Mouse (Mus musculus) lung, embryonic 15.5 days (tissue): ENCODE measurements around the gene Fndc10. TPM values are rescaled to one million over a fixed set of nuclear protein-coding genes. Genes with fewer than 3 reads are reported as not detected.
"Not testable (repeated sequence)": the region's sequence is repeated elsewhere in the genome, so short reads cannot be mapped to it uniquely, and the experiment has no call there.

Source experiments
- ATAC-seq: fragments of 200-750 bp; cut with Nextera tagmentation; 2 replicates; pipeline ENCODE4 v1.8.0; 2017; ENCODE audit warnings: moderate number of reproducible peaks, borderline replicate concordance; ENCODE audit not compliant: low FRiP score, low TSS enrichment; ENCODE audit errors: extremely low read depth
- H3K27ac ChIP-seq: fragments of 300-500 bp; sonication (generic); 2 replicates; pipeline ENCODE4 v1.5.1; 2015; ENCODE audit warnings: moderate library complexity, mild to moderate bottlenecking, inconsistent platforms
- H3K27me3 ChIP-seq: fragments of 300-500 bp; sonication (generic); 2 replicates; pipeline ENCODE4 v1.6.1; 2015; ENCODE audit warnings: inconsistent platforms
- H3K36me3 ChIP-seq: fragments of 300-500 bp; sonication (generic); 2 replicates; pipeline ENCODE4 v1.6.1; 2015; ENCODE audit warnings: inconsistent platforms
- H3K4me1 ChIP-seq: fragments of 300-500 bp; sonication (generic); 2 replicates; pipeline ENCODE4 v1.6.1; 2015; ENCODE audit warnings: inconsistent platforms
- H3K4me2 ChIP-seq: fragments of 300-500 bp; sonication (generic); 2 replicates; pipeline ENCODE4 v1.6.1; 2015; ENCODE audit warnings: inconsistent platforms, mild to moderate bottlenecking, moderate library complexity
- H3K4me3 ChIP-seq: fragments of 300-500 bp; sonication (generic); 2 replicates; pipeline ENCODE4 v1.5.1; 2015; ENCODE audit warnings: mild to moderate bottlenecking, inconsistent platforms
- H3K9ac ChIP-seq: fragments of 300-500 bp; sonication (generic); 2 replicates; pipeline ENCODE4 v1.6.1; 2015; ENCODE audit warnings: inconsistent platforms
- H3K9me3 ChIP-seq: fragments of 300-500 bp; sonication (generic); 2 replicates; pipeline ENCODE4 v1.6.1; 2016; ENCODE audit warnings: inconsistent platforms
- WGBS: fragments of 180-500 bp; shearing (Covaris S2); methylation state at CpG from one replicate; pipeline ENCODE4 v1.1.7; 2015; 5-methylcytosine and 5-hydroxymethylcytosine counted together
- polyA plus RNA-seq: library from polyadenylated mRNA; unstranded; fragments of >200 nt; fragmentation: Nextera tagmentation; extraction: Ambion mirVana; gene quantifications from 2 replicates; pipeline ENCODE4 v1.2.1, GENCODE M21; 2015

Gene Fndc10
- polyA plus RNA-seq, 1 experiment from 2014 or later = 4.3 TPM

DNA sequence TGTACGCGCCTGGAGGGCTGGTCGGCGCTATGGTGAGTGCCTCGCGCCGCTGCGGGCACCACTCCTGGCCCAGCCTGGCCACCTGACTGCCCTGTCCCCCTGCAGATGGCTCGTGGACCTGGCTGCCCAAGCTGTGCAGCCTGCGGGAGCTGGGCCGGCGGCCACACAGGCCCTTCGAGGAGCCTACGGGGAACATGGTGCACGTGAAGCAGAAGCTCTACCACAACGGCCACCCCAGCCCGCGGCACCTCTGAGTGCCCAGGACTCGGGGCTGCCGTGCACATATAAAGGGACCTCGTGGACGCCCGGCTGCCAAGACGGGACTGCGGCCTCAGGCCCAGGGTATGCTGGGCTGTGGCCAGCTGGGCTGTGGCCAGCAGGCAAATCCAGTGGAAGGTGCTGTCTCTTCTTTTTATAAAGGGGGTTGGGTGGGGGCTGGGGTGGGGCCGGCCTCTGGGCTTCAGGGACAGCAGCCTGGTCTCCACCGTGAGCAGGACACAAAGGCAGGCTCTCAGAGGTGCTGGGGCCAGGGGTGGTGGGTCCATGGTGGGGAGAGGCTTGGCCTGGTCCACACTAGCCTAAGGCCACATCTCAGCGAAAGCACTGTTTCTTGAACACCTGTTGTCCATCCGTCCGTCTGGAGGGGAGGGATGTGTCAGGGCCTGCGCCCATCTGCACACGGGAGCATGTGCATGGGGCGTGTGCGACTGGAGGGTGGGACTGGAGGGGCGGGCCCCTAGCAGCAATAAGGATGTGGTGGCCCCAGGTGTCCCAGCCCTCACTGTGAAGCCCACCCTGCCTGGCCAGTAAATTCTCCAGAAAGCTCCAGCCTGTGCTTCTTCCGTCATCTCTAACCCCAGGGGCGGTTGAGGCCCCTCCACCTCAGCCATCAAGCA lies 45.8 kb downstream of the Fndc10 start:
- Histone ChIP-seq H3K27me3 (no peaks in the 10 kb centered on the region), H3K27ac (no peak overlapping the region), H3K9me3 (no peaks in the 10 kb centered on the region), H3K9ac (no peak overlapping the region), H3K4me3 (no peak overlapping the region), H3K4me2 (no peak overlapping the region), H3K36me3 (peaks cover 50% of the 10 kb centered on the region), H3K4me1 (peaks cover 10% of the 10 kb centered on the region)
- no peak for ATAC-seq
- WGBS = 81% methylated on average over 36 of the region's 37 CpGs

DNA sequence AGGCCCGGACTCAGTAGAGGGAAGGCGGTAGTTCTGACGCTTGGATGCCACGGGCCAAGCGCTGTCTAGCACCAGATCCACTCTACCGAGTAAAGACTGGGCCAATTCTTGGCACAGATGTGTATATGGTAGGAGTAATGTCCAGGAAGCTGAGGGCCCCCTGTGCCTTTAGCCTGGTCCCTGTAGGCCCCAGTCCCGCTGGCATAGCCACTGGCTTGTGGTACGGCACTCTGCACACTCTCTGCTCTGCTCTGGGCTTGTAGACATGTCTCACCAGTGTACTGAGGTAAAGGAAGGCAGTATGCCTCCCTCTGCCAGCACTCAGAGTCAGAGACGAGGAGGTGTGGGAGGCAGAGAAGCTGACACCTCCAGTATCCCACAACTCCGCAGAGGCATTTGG lies 46.5 kb downstream of the Fndc10 start:
- H3K36me3 ChIP-seq = peaks cover 57% of the 10 kb centered on the region
- ATAC-seq, H3K9ac ChIP-seq, H3K4me1 ChIP-seq, H3K9me3 ChIP-seq, H3K4me3 ChIP-seq, H3K27me3 ChIP-seq, H3K4me2 ChIP-seq, H3K27ac ChIP-seq: not testable (repeated sequence)
- WGBS = 83% methylated on average over 10 of the region's 10 CpGs

GRCm38 (mm10) chr4:155742684-155743083 lies 48.5 kb downstream of the Fndc10 start:
- ATAC-seq = no peak
- 87% methylated on average over 5 of the region's 5 CpGs for WGBS
- H3K9ac ChIP-seq = no peak overlapping the region
- no peaks in the 10 kb centered on the region for H3K9me3 ChIP-seq
- H3K4me1 ChIP-seq = no peaks in the 10 kb centered on the region
- H3K27ac ChIP-seq = no peak overlapping the region
- H3K4me3 ChIP-seq = no peak overlapping the region
- H3K4me2 ChIP-seq = no peak overlapping the region
- no peaks in the 10 kb centered on the region for H3K27me3 ChIP-seq
- peaks cover 74% of the 10 kb centered on the region for H3K36me3 ChIP-seq

- H3K9ac ChIP-seq = no peak overlapping the region
- H3K4me3 ChIP-seq = no peak overlapping the region
- H3K9me3 ChIP-seq = no peaks in the 10 kb centered on the region
- H3K4me1 ChIP-seq = no peaks in the 10 kb centered on the region
- H3K27me3 ChIP-seq = no peaks in the 10 kb centered on the region
- H3K4me2 ChIP-seq = no peak overlapping the region
- peaks cover 91% of the 10 kb centered on the region for H3K36me3 ChIP-seq
- ATAC-seq = no peak
- no peak overlapping the region for H3K27ac ChIP-seq
- 88% methylated on average over 8 of the region's 8 CpGs for WGBS
Observed at GRCm38 (mm10) chr4:155744474-155744873, 50.3 kb downstream of the Fndc10 start.

- no peak overlapping the region for H3K4me3 ChIP-seq
- no peak overlapping the region for H3K27ac ChIP-seq
- 92% methylated on average over 5 of the region's 5 CpGs for WGBS
- no peaks in the 10 kb centered on the region for H3K9me3 ChIP-seq
- H3K4me2 ChIP-seq = no peak overlapping the region
- H3K9ac ChIP-seq = no peak overlapping the region
- peaks cover 91% of the 10 kb centered on the region for H3K36me3 ChIP-seq
- H3K4me1 ChIP-seq = no peaks in the 10 kb centered on the region
- H3K27me3 ChIP-seq = no peaks in the 10 kb centered on the region
- no peak for ATAC-seq
Observed at GRCm38 (mm10) chr4:155745136-155745535, 51.0 kb downstream of the Fndc10 start.

Other genes starting within 250 kb of the Fndc10 start
- 0.18 and 0.27 TPM in 2 replicates for gene Tmem52, start 225.2 kb upstream of the Fndc10 start, polyA plus RNA-seq
- 527 and 534 TPM in 2 replicates for gene Gnb1, start 203.0 kb upstream of the Fndc10 start, polyA plus RNA-seq
- 76.3 and 77.6 TPM in 2 replicates for gene Nadk, start 132.0 kb upstream of the Fndc10 start, polyA plus RNA-seq
- 6.4 and 6.5 TPM in 2 replicates for gene Slc35e2, start 92.9 kb upstream of the Fndc10 start, polyA plus RNA-seq
- 50.2 and 53.6 TPM in 2 replicates for gene Cdk11b, start 69.5 kb upstream of the Fndc10 start, polyA plus RNA-seq
- gene Gm10563, start 48.9 kb upstream of the Fndc10 start, polyA plus RNA-seq = not detected in 2 replicates
- 41.7 and 47.8 TPM in 2 replicates for gene Mmp23, start 41.0 kb upstream of the Fndc10 start, polyA plus RNA-seq
- 27.6 and 29.1 TPM in 2 replicates for gene Mib2, start 25.1 kb upstream of the Fndc10 start, polyA plus RNA-seq
- 147 and 150 TPM in 2 replicates for gene Ssu72, start 10.5 kb downstream of the Fndc10 start, polyA plus RNA-seq
- gene Tmem240, start 40.5 kb downstream of the Fndc10 start, polyA plus RNA-seq = 0.44 and 0.59 TPM in 2 replicates
- 84.7 and 90.0 TPM in 2 replicates for gene Atad3a, start 66.8 kb downstream of the Fndc10 start, polyA plus RNA-seq
- gene Vwa1, start 80.4 kb downstream of the Fndc10 start, polyA plus RNA-seq = 10.5 and 11.0 TPM in 2 replicates
- gene Tmem88b, start 91.5 kb downstream of the Fndc10 start, polyA plus RNA-seq = 0.16 and 0.26 TPM in 2 replicates
- gene Ankrd65, start 96.1 kb downstream of the Fndc10 start, polyA plus RNA-seq = 0.20 TPM in 1 of 2 replicates, not detected in the other
- 193 and 228 TPM in 2 replicates for gene Mrpl20, start 108.5 kb downstream of the Fndc10 start, polyA plus RNA-seq
- 152 and 169 TPM in 2 replicates for gene Ccnl2, start 118.1 kb downstream of the Fndc10 start, polyA plus RNA-seq
- gene Aurkaip1, start 136.9 kb downstream of the Fndc10 start, polyA plus RNA-seq = 143 and 146 TPM in 2 replicates
- 194 and 223 TPM in 2 replicates for gene Mxra8, start 145.3 kb downstream of the Fndc10 start, polyA plus RNA-seq
- 14.0 and 14.7 TPM in 2 replicates for gene Dvl1, start 153.1 kb downstream of the Fndc10 start, polyA plus RNA-seq
- 0.34 and 0.36 TPM in 2 replicates for gene Tas1r3, start 169.0 kb downstream of the Fndc10 start, polyA plus RNA-seq
- 14.5 and 15.2 TPM in 2 replicates for gene Cptp, start 175.1 kb downstream of the Fndc10 start, polyA plus RNA-seq
- 77.7 and 80.5 TPM in 2 replicates for gene Ints11, start 175.2 kb downstream of the Fndc10 start, polyA plus RNA-seq
- gene Pusl1, start 197.4 kb downstream of the Fndc10 start, polyA plus RNA-seq = 42.9 and 44.9 TPM in 2 replicates
- 15.1 and 17.7 TPM in 2 replicates for gene Acap3, start 197.5 kb downstream of the Fndc10 start, polyA plus RNA-seq
- gene Ube2j2, start 249.5 kb downstream of the Fndc10 start, polyA plus RNA-seq = 106 and 107 TPM in 2 replicates